ENCODE assay signal across 8 mouse cellular contexts in genomic region chr5:140505208-140505780, GRCm38 (mm10). TPM values are rescaled to one million over a fixed set of nuclear protein-coding genes. Genes with fewer than 3 reads are reported as not detected.
DNase-seq lines count a peak whose midpoint lies in the region; ATAC-seq and TF ChIP-seq lines count a peak whose summit lies in the region.

Gene Chst12 (plus strand): TSS chr5:140505550.

- peaks cover 84% of the 10 kb centered on the region for H3K4me1 ChIP-seq in erythroblast, embryonic 14.5 days (ENCODE audit: control insufficient read depth)
- peaks cover 21% of the 10 kb centered on the region for H3K4me1 ChIP-seq in heart, embryonic 11.5 days (ENCODE audit: control insufficient read depth, insufficient read depth, low read length)
- H3K4me1 ChIP-seq in kidney, embryonic 16.5 days (ENCODE audit: insufficient read depth, low read length): peaks cover 66% of the 10 kb centered on the region
- H3K4me1 ChIP-seq in liver, adult 2 months (ENCODE audit: control insufficient read depth, insufficient read depth, low read length): peaks cover 16% of the 10 kb centered on the region

- H3K79me2 ChIP-seq in C2C12 (ENCODE audit: control insufficient read depth, insufficient read depth) (peaks cover 34% of the 10 kb centered on the region), myocyte (ENCODE audit: control insufficient read depth, insufficient read depth) (no peaks in the 10 kb centered on the region)
- no peaks in the 10 kb centered on the region for H3K79me2 ChIP-seq in liver, adult 2 months (ENCODE audit: control insufficient read depth, insufficient read depth, low read length)

- H3K79me3 ChIP-seq in C2C12 (ENCODE audit: low read depth): peaks cover 3% of the 10 kb centered on the region

- no peaks in the 10 kb centered on the region for H3K27me3 ChIP-seq in C2C12 (ENCODE audit: control insufficient read depth, insufficient read depth, insufficient read length)
- H3K27me3 ChIP-seq in erythroblast, embryonic 14.5 days (ENCODE audit: control insufficient read depth): no peaks in the 10 kb centered on the region
- H3K27me3 ChIP-seq in heart, embryonic 11.5 days (ENCODE audit: control insufficient read depth, insufficient read depth, low read length): no peaks in the 10 kb centered on the region
- H3K27me3 ChIP-seq in kidney, embryonic 16.5 days (ENCODE audit: insufficient read depth, low read length): no peaks in the 10 kb centered on the region
- H3K27me3 ChIP-seq in liver, adult 2 months (ENCODE audit: control insufficient read depth, insufficient read depth, low read length): no peaks in the 10 kb centered on the region
- no peaks in the 10 kb centered on the region for H3K27me3 ChIP-seq in myocyte (ENCODE audit: control insufficient read depth, insufficient read depth, insufficient read length)
- no peaks in the 10 kb centered on the region for H3K27me3 ChIP-seq in splenic B cell, adult 2 months (ENCODE audit: control insufficient read depth, insufficient read depth, low read length, poor library complexity, severe bottlenecking)

- H3K9me3 ChIP-seq in erythroblast, embryonic 14.5 days (ENCODE audit: control insufficient read depth, low read length): no peaks in the 10 kb centered on the region; the same call in 1 of the 2 replicates
- no peaks in the 10 kb centered on the region for H3K9me3 ChIP-seq in heart, embryonic 11.5 days (replicated peaks; ENCODE audit: control insufficient read depth, low read length)
- H3K9me3 ChIP-seq in kidney, embryonic 16.5 days (ENCODE audit: low read length): no peaks in the 10 kb centered on the region

- H3K36me3 ChIP-seq in C2C12 (ENCODE audit: control insufficient read depth, insufficient read depth) (no peaks in the 10 kb centered on the region), myocyte (ENCODE audit: control insufficient read depth, insufficient read depth) (no peaks in the 10 kb centered on the region)
- no peaks in the 10 kb centered on the region for H3K36me3 ChIP-seq in erythroblast, embryonic 14.5 days (ENCODE audit: control insufficient read depth)
- H3K36me3 ChIP-seq in heart, embryonic 11.5 days (ENCODE audit: control insufficient read depth, insufficient read depth, low read length): no peaks in the 10 kb centered on the region
- no peaks in the 10 kb centered on the region for H3K36me3 ChIP-seq in kidney, embryonic 16.5 days (ENCODE audit: insufficient read depth, low read length)
- no peaks in the 10 kb centered on the region for H3K36me3 ChIP-seq in liver, adult 2 months (ENCODE audit: control insufficient read depth, insufficient read depth, low read length)
- H3K36me3 ChIP-seq in splenic B cell, adult 2 months (ENCODE audit: control insufficient read depth, insufficient read depth, low read length, poor library complexity, severe bottlenecking): no peaks in the 10 kb centered on the region

- peak within 1 kb of the TSS; percentile 76 for H3K4me2 ChIP-seq in heart, embryonic 11.5 days
- H3K4me2 ChIP-seq in kidney, embryonic 16.5 days (replicated peaks; ENCODE audit: low read depth, low read length): peak within 1 kb of the TSS; percentile 74
- H3K4me2 ChIP-seq in myocyte (ENCODE audit: low read depth): peak within 1 kb of the TSS; percentile 83

- peak within 1 kb of the TSS; percentile 7 for H3K27ac ChIP-seq in heart, embryonic 11.5 days (ENCODE audit: low read depth, low read length)
- peak within 1 kb of the TSS; percentile 39 for H3K27ac ChIP-seq in kidney, embryonic 16.5 days (ENCODE audit: low read length)
- no peak within 1 kb of the TSS for H3K27ac ChIP-seq in liver, adult 2 months (replicated peaks; ENCODE audit: insufficient read depth, low read depth, low read length)

- peak; percentile 93 for ATAC-seq in heart, embryonic 11.5 days (replicated peaks; ENCODE audit: insufficient number of reproducible peaks, low FRiP score, low TSS enrichment)
- ATAC-seq in kidney, embryonic 16.5 days (ENCODE audit: low FRiP score, low TSS enrichment): peak; percentile 93

- peak within 1 kb of the TSS; percentile 75 for H3K9ac ChIP-seq in heart, embryonic 11.5 days (ENCODE audit: low read depth, low read length)
- H3K9ac ChIP-seq in kidney, embryonic 16.5 days (replicated peaks; ENCODE audit: low read length): peak within 1 kb of the TSS; percentile 77
- peak within 1 kb of the TSS; percentile 50 for H3K9ac ChIP-seq in liver, adult 2 months (ENCODE audit: low read depth, low read length)

- no peak for TF ChIP-seq CTCF in C2C12 (IDR thresholded peaks at IDR 0.05; ENCODE audit: control insufficient read depth, insufficient read depth, insufficient read length)
- TF ChIP-seq CTCF in brain, embryonic 14.5 days (IDR thresholded peaks at IDR 0.05; ENCODE audit: borderline replicate concordance, extremely low read depth, insufficient read depth, insufficient read length): no peak
- TF ChIP-seq CTCF in liver, adult 2 months (IDR thresholded peaks at IDR 0.05; ENCODE audit: low read depth, low read length): no peak

- WGBS in heart, embryonic 11.5 days (ENCODE audit: insufficient replicate concordance): under 1% methylated on average over 38 of the region's 38 CpGs
- under 1% methylated on average over 38 of the region's 38 CpGs for WGBS in kidney, embryonic 16.5 days
- WGBS in liver, adult 2 months: 1% methylated on average over 38 of the region's 38 CpGs

- peak within 1 kb of the TSS; percentile 52 for H3ac ChIP-seq in C2C12 (ENCODE audit: control insufficient read depth, insufficient read length, low read depth)
- H3ac ChIP-seq in myocyte (ENCODE audit: control insufficient read depth, insufficient read length): peak within 1 kb of the TSS; percentile 14

- H3K4me3 ChIP-seq in C2C12 (ENCODE audit: insufficient read depth, poor library complexity, severe bottlenecking): peak within 1 kb of the TSS; percentile 53
- peak within 1 kb of the TSS; percentile 64 for H3K4me3 ChIP-seq in erythroblast, embryonic 14.5 days (replicated peaks)
- peak within 1 kb of the TSS; percentile 46 for H3K4me3 ChIP-seq in heart, embryonic 11.5 days (ENCODE audit: low read depth, low read length)
- peak within 1 kb of the TSS; percentile 63 for H3K4me3 ChIP-seq in kidney, embryonic 16.5 days (ENCODE audit: low read length)
- peak within 1 kb of the TSS; percentile 64 for H3K4me3 ChIP-seq in liver, adult 2 months (ENCODE audit: insufficient read depth, low read depth, low read length)
- H3K4me3 ChIP-seq in myocyte: peak within 1 kb of the TSS; percentile 35

- peak; percentile 99 for DNase-seq in brain, embryonic 14.5 days (ENCODE audit: low read depth)
- DNase-seq in liver, adult 2 months (ENCODE audit: extremely low read depth, low read depth, low spot score): peak; percentile 93
- DNase-seq in splenic B cell, adult 2 months (ENCODE audit: low read depth, low spot score): peak; percentile 100

- peak; percentile 57; the same call in 1 of the 2 replicates for TF ChIP-seq POLR2A in brain, embryonic 14.5 days (IDR thresholded peaks at IDR 0.05; ENCODE audit: borderline replicate concordance, extremely low read depth, insufficient read depth, insufficient read length, poor library complexity, severe bottlenecking)
- TF ChIP-seq POLR2A in liver, adult 2 months (IDR thresholded peaks at IDR 0.05; ENCODE audit: extremely low read depth, insufficient read depth, low read length): 0 out of 2 replicates have a peak, but pooled peaks have one; percentile 20
- peak; percentile 98 for TF ChIP-seq POLR2A in myocyte (IDR thresholded peaks at IDR 0.05; ENCODE audit: insufficient read length, low read depth)

TF ChIP-seq in C2C12, 6 proteins besides CTCF, POLR2A, EP300 and RAD21:
- peak; percentile 34 for TF ChIP-seq USF1 (IDR thresholded peaks at IDR 0.05; ENCODE audit: low read depth)
- no peak for TF ChIP-seq MYOD1 (IDR thresholded peaks at IDR 0.05; ENCODE audit: control insufficient read depth, insufficient read length, low read depth)
- TF ChIP-seq FOSL1 (IDR thresholded peaks at IDR 0.05; ENCODE audit: insufficient read depth, low read length, poor library complexity, severe bottlenecking): no peak
- TF ChIP-seq MAX (IDR thresholded peaks at IDR 0.05): peak; percentile 99
- TF ChIP-seq MYOG (IDR thresholded peaks at IDR 0.05; ENCODE audit: control insufficient read depth, extremely low read depth, insufficient read length): no peak
- no peak for TF ChIP-seq CEBPB (IDR thresholded peaks at IDR 0.05; ENCODE audit: low read depth)
TF ChIP-seq in C2C12: peak in this region for 2.

TF ChIP-seq in myocyte, 11 proteins besides CTCF, POLR2A, EP300 and RAD21:
- TF ChIP-seq MYOD1 (IDR thresholded peaks at IDR 0.05; ENCODE audit: control insufficient read depth in 1 of 3, insufficient read length in 2 of 3, low read depth in 2 of 3) (peak in 1 of 3 experiments; percentile 4), CEBPB (IDR thresholded peaks at IDR 0.05; ENCODE audit: insufficient read depth, poor library complexity, severe bottlenecking) (no peak), SRF (IDR thresholded peaks at IDR 0.05; ENCODE audit: control insufficient read depth, insufficient read length, low read depth) (peak; percentile 18), MAX (IDR thresholded peaks at IDR 0.05; ENCODE audit: low read depth) (peak; percentile 83), TCF12 (IDR thresholded peaks at IDR 0.05; ENCODE audit: insufficient read depth, poor library complexity, severe bottlenecking) (no peak), MYOG (IDR thresholded peaks at IDR 0.05; ENCODE audit: control insufficient read depth in 1 of 3, insufficient read depth in 1 of 3, insufficient read length in 2 of 3, low read depth in 2 of 3) (peak in 1 of 3 experiments; percentile 12), E2F4 (IDR thresholded peaks at IDR 0.05; ENCODE audit: insufficient read depth) (peak; percentile 50), USF1 (IDR thresholded peaks at IDR 0.05; ENCODE audit: low read depth) (peak; percentile 15), REST (IDR thresholded peaks at IDR 0.05; ENCODE audit: insufficient read depth, insufficient read length) (peak; percentile 11), TCF3 (IDR thresholded peaks at IDR 0.05; ENCODE audit: insufficient read length, low read depth) (no peak), POLR2AphosphoS2 (IDR thresholded peaks at IDR 0.05; ENCODE audit: insufficient read length, low read depth) (peak; percentile 95)

RNA-seq across cellular contexts. Expression of gene Chst12, which starts in this region (rescaled TPM):
- 14.7 TPM for polyA plus RNA-seq in C2C12 (2012; fragmentation: generic; extraction: Trizol)
- 9.5 and 15.7 TPM in 2 replicates for polyA plus RNA-seq in brain, embryonic 14.5 days (2012; rRNA removed)
- polyA plus RNA-seq in erythroblast, embryonic 14.5 days (2012): 0.32 and 0.50 TPM in 2 replicates
- 17.4 and 20.2 TPM in 2 replicates for polyA plus RNA-seq in heart, embryonic 11.5 days (2014; fragmentation: Nextera tagmentation; extraction: Ambion mirVana)
- 24.1 and 25.7 TPM in 2 replicates for polyA plus RNA-seq in kidney, embryonic 16.5 days (2015; fragmentation: Nextera tagmentation; extraction: Ambion mirVana)
- total RNA-seq in liver, adult 2 months (2014; rRNA removed): 0.27 and 0.28 TPM in 2 replicates
- 1.1 and 1.4 TPM in 2 replicates for polyA plus RNA-seq in liver, adult 2 months (2012; rRNA removed)
- 9.0 TPM for polyA plus RNA-seq in myocyte (2012; fragmentation: generic; extraction: Trizol)

Comparison
In these comparisons a context has a peak if more than half of its experiments do, and no peak if none do; other contexts are left out.
1. POLR2A ChIP-seq: peak in every context shown above with its lines; median percentile 98 in myocyte; 57 in brain, embryonic 14.5 days; 20 in liver, adult 2 months.